Mouse (Mus musculus) WW6 (cell line): ENCODE measurements around the gene Ssmem1.

Source experiments
- DNase-seq: peaks from one replicate; pipeline ENCODE4 v3.0.0-alpha.2; 2013; ENCODE audit warnings: low read depth, low spot score

Ssmem1 gene

GRCm38 (mm10) chr6:30554092-30554491, 44.4 kb downstream of the Ssmem1 start:
- DNase-seq = no peak

- DNase-seq = no peak
Measured at GRCm38 (mm10) chr6:30554621-30555170, 45.0 kb downstream of the Ssmem1 start.

DNA sequence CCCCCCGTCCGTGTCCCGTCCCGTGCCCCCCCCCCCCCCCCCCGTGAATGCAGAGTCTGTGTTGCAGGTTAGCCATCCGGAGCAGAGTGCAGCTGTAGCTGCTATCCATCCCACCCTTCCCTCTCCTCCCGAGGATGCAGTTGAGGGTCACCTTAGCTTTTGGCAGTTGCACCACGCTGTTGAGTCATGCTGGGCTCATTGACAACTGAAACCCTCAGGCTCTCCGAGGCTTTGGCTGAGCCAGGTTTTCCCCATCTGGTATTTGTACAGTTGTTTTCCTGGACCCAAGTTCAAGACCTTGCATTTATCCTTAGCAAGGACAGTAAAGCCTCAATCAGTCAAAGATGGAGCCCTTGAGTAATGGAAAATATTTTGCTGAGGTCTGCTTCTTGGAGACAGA, 46.4 kb downstream of the Ssmem1 start:
- no peak for DNase-seq

GRCm38 (mm10) chr6:30559726-30560125, 50.1 kb downstream of the Ssmem1 start:
- DNase-seq = no peak

DNA sequence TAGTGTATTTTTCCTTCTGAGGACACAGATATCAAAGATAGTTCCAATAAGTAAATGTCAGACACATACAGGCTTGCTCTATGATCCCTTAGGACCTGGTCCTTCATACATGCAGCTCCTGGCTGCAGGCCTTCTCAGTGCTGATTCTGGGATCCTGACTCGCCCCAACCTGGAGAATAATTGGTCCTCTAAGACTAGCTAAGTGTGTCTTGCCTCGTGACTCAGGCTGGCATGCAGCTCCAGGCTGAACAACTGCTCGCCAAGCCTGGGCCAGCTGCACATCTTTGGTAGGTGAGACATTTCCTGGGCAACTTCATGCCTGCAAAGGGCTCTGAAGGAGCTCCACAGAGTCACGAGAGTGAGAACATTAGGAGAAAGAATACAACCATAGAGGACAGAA, 52.5 kb downstream of the Ssmem1 start:
- DNase-seq = no peak

DNA sequence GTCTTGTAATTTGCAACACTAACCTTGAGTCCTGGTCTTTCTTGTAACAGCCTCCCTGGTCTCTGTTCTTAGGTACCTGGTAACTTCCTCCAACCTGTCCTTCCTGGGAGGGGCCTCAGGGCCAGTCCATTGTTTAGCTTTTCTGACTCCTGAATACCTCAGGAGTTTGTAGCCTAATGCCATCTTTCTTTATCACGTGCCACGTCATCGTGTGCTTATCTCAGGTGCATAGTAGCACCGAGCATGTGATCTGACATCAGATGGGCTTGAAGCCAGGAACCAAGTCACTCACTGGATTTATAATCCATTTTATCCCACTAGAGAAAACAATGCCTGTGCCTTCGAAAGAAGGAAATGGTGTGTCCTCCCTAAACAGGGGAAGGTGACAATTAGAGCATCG, 53.9 kb downstream of the Ssmem1 start:
- DNase-seq = no peak

- no peak for DNase-seq
Measured at GRCm38 (mm10) chr6:30564051-30564450, 54.4 kb downstream of the Ssmem1 start.

DNA sequence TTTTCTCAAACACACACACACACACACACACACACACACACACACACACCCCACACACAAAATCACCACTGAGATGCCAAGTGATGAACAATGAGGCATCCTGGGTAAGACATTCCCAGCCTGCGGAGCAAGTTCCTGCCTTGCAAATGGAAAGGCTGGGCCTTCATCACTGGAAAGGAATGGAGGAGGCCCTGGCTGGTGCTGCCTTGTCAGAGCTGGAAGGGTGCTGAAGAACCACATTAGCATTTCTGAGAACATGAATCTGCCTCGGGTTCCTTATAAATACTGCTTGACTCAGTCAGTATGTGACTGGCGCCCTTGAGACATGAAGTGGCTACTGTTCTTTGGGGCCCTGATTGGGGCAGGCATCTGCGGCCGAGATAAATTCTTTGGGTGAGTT, 58.4 kb downstream of the Ssmem1 start, which contains the start of gene Cpa4:
Cpa4 (plus strand) TSS at position 301 of the 400 bp plus-strand sequence.
- DNase-seq = no peak

DNA sequence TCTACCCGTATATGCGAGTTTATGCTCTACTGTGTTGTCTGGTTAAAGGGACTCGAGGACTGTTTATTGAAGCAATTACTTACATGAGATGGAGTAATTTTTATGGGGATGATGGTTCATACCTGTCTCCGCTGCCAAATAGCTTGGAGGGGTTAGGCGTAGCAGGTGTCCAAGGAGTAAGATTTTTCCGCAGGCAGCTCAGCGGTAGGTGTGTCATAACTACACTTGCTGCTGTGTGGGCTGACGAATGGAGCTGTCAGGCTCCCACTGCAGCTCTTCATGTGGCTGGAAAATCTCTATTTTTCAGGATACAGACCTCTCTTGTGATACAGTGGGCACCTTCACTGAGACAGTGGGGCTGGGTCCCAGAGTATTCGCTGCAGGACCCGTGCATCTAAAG, 59.7 kb downstream of the Ssmem1 start:
- DNase-seq = no peak
